Mouse (Mus musculus) erythroblast, embryonic 14.5 days (primary cell): ENCODE results near the gene Pwp2. TPM values are rescaled to one million over a fixed set of nuclear protein-coding genes. Genes with fewer than 3 reads are reported as not detected.
"Not testable (repeated sequence)": the region's sequence is repeated elsewhere in the genome, so short reads cannot be mapped to it uniquely, and the experiment has no call there.

Experiments
- H3K27me3 ChIP-seq: 2 replicates; pipeline ENCODE4 v1.6.1; 2012; ENCODE audit warnings: inconsistent platforms; ENCODE audit not compliant: control insufficient read depth
- H3K36me3 ChIP-seq: 2 replicates; pipeline ENCODE4 v1.6.1; 2012; ENCODE audit warnings: mild to moderate bottlenecking, inconsistent platforms; ENCODE audit not compliant: control insufficient read depth
- H3K4me1 ChIP-seq: 2 replicates; pipeline ENCODE4 v1.6.1; 2012; ENCODE audit warnings: inconsistent platforms; ENCODE audit not compliant: control insufficient read depth
- H3K4me3 ChIP-seq: replicated peaks from 2 replicates; pipeline ENCODE3; 2012; ENCODE audit warnings: moderate library complexity, mild to moderate bottlenecking, inconsistent platforms
- H3K9me3 ChIP-seq: 2 replicates; pipeline ENCODE4 v1.6.1; 2012; ENCODE audit warnings: low read length, inconsistent platforms, mixed read lengths; ENCODE audit not compliant: control insufficient read depth
- GATA1 ChIP-seq: IDR thresholded peaks from 2 replicates; pipeline ENCODE4 v1.6.1; 2012; ENCODE audit warnings: low read length, inconsistent platforms, mixed read lengths
- TAL1 ChIP-seq: IDR thresholded peaks from 3 replicates; pipeline ENCODE4 v1.6.1; 2012; ENCODE audit warnings: low read length, inconsistent platforms, mixed read lengths
- polyA plus RNA-seq: library from polyadenylated mRNA; stranded (reverse); fragments of >175 nt; gene quantifications from 2 replicates; pipeline ENCODE4 v1.2.3, GENCODE M21; 2012

Gene Pwp2
- polyA plus RNA-seq, 1 experiment: 0.26 TPM

- peaks cover 5% of the 10 kb centered on the region for H3K9me3 ChIP-seq
- H3K36me3 ChIP-seq: peaks cover 100% of the 10 kb centered on the region
- no peak overlapping the region for H3K4me3 ChIP-seq
- H3K27me3 ChIP-seq: no peaks in the 10 kb centered on the region
- no peak for TF ChIP-seq TAL1
- TF ChIP-seq GATA1: no peak
- peaks cover 80% of the 10 kb centered on the region for H3K4me1 ChIP-seq
Observed at GRCm38 (mm10) chr10:78219528-78219927, 34.6 kb upstream of the Pwp2 start.

- peaks cover 100% of the 10 kb centered on the region for H3K36me3 ChIP-seq
- H3K4me3 ChIP-seq: no peak overlapping the region
- H3K4me1 ChIP-seq: peaks cover 85% of the 10 kb centered on the region
- H3K9me3 ChIP-seq: peaks cover 5% of the 10 kb centered on the region
- H3K27me3 ChIP-seq: no peaks in the 10 kb centered on the region
- no peak for TF ChIP-seq TAL1
- TF ChIP-seq GATA1: no peak
Observed at GRCm38 (mm10) chr10:78218576-78218975, 33.6 kb upstream of the Pwp2 start.

DNA sequence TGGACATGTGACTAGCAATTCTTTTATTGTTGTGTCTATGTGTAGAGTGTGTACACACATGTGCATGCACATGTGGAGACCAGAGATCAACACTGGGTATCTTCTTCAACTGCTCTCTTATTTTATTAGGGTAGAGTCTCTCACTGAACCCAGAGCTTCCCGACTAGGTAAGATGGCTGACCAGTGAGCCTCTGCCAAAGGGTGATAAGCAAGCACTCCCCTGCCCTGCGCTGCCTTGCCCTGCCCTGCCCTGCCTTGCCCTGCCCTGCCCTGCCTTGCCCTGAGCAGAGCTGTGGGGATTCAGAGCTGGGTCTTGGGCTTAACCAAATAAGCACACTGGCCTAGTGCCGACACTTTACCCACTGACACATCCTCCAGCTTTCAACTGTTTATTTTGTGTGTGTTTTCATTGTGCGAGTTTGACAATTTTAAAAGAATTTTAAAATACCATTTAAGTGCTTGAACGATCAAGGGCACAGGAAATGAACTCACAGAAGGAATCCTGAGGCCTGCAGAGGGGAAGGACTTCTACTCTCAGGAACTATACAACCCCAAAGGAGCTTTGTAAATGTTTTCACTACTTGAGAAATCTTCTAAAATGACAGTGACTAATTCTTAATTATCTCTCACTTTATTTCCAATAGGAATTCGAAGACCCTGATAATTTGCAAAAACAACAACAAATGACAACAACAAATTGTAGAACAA, 31.6 kb upstream of the Pwp2 start:
- Histone ChIP-seq H3K4me3 (peak overlapping the region; percentile 43), H3K27me3 (no peaks in the 10 kb centered on the region), H3K9me3 (peaks cover 5% of the 10 kb centered on the region), H3K36me3 (peaks cover 100% of the 10 kb centered on the region), H3K4me1 (peaks cover 74% of the 10 kb centered on the region)
- TF ChIP-seq GATA1 (peak; percentile 46), TAL1 (peak; percentile 61)

GRCm38 (mm10) chr10:78214371-78214770, 29.4 kb upstream of the Pwp2 start:
- peaks cover 5% of the 10 kb centered on the region for H3K9me3 ChIP-seq
- no peaks in the 10 kb centered on the region for H3K27me3 ChIP-seq
- peaks cover 100% of the 10 kb centered on the region for H3K36me3 ChIP-seq
- TF ChIP-seq TAL1: no peak
- no peak overlapping the region for H3K4me3 ChIP-seq
- peaks cover 55% of the 10 kb centered on the region for H3K4me1 ChIP-seq

GRCm38 (mm10) chr10:78211311-78211710, 26.4 kb upstream of the Pwp2 start:
- TF ChIP-seq GATA1 (no peak), TAL1 (no peak)
- H3K9me3 ChIP-seq: peaks cover 5% of the 10 kb centered on the region
- no peak overlapping the region for H3K4me3 ChIP-seq
- peaks cover 100% of the 10 kb centered on the region for H3K36me3 ChIP-seq
- H3K4me1 ChIP-seq: peaks cover 25% of the 10 kb centered on the region
- H3K27me3 ChIP-seq: no peaks in the 10 kb centered on the region

- TF ChIP-seq GATA1 (no peak), TAL1 (no peak)
- Histone ChIP-seq H3K27me3 (no peaks in the 10 kb centered on the region), H3K4me1 (peaks cover 50% of the 10 kb centered on the region), H3K36me3 (peaks cover 100% of the 10 kb centered on the region), H3K4me3 (no peak overlapping the region), H3K9me3 (no peaks in the 10 kb centered on the region)
Observed at GRCm38 (mm10) chr10:78201182-78201581, 16.2 kb upstream of the Pwp2 start.

- Histone ChIP-seq H3K4me3 (no peak overlapping the region), H3K27me3 (no peaks in the 10 kb centered on the region), H3K4me1 (no peaks in the 10 kb centered on the region), H3K9me3 (no peaks in the 10 kb centered on the region), H3K36me3 (peaks cover 100% of the 10 kb centered on the region)
- TF ChIP-seq GATA1 (no peak), TAL1 (no peak)
Observed at GRCm38 (mm10) chr10:78192933-78193332, 8.0 kb upstream of the Pwp2 start.

- peaks cover 33% of the 10 kb centered on the region for H3K4me1 ChIP-seq
- H3K27me3 ChIP-seq, H3K9me3 ChIP-seq, H3K4me3 ChIP-seq: not testable (repeated sequence)
- H3K36me3 ChIP-seq: peaks cover 76% of the 10 kb centered on the region
Observed at GRCm38 (mm10) chr10:78186076-78186475, 1.1 kb upstream of the Pwp2 start.

- TF ChIP-seq GATA1 (no peak), TAL1 (no peak)
- Histone ChIP-seq H3K36me3 (peaks cover 76% of the 10 kb centered on the region), H3K4me3 (peak overlapping the region; percentile 76), H3K9me3 (no peaks in the 10 kb centered on the region), H3K27me3 (no peaks in the 10 kb centered on the region), H3K4me1 (peaks cover 33% of the 10 kb centered on the region)
Observed at GRCm38 (mm10) chr10:78185381-78185725, 404 bp upstream of the Pwp2 start.

DNA sequence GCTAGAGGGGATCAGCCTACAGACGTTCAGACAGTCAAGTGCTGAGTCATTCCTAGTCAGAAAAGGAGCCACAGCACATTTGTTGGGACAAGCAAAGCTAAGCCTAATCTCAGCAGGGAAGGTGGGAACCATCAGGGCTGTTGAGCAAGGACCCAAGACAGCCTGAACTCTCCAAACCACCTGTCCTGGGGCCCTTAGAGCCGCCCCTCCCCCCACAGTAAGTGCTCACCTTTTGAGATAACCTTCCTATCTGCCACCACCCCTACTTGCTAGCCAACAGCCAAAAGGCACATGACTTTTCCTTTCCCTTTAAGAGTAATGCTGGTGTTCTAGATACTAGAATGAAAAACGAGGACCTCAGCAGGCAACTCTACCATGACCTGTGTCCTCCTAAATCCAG, 1.4 kb downstream of the Pwp2 start:
- Histone ChIP-seq H3K4me3 (no peak overlapping the region), H3K4me1 (peaks cover 33% of the 10 kb centered on the region), H3K36me3 (peaks cover 76% of the 10 kb centered on the region), H3K27me3 (no peaks in the 10 kb centered on the region), H3K9me3 (no peaks in the 10 kb centered on the region)
- TF ChIP-seq GATA1 (no peak), TAL1 (no peak)
